Mouse (Mus musculus) limb, embryonic 13.5 days (tissue): ENCODE results near the gene Mylk. TPM values are rescaled to one million over a fixed set of nuclear protein-coding genes. Genes with fewer than 3 reads are reported as not detected.

ENCODE experiments used
- ATAC-seq: fragments of 200-750 bp; cut with Nextera tagmentation; 2 replicates; pipeline ENCODE4 v1.8.0; 2017; ENCODE audit warnings: low read depth, moderate number of reproducible peaks, moderate TSS enrichment; ENCODE audit not compliant: low FRiP score
- H3K27ac ChIP-seq: fragments of 300-500 bp; sonication (generic); 2 replicates; pipeline ENCODE4 v1.5.1; 2015; ENCODE audit warnings: inconsistent platforms, mild to moderate bottlenecking, moderate library complexity
- H3K27me3 ChIP-seq: fragments of 300-500 bp; sonication (generic); 2 replicates; pipeline ENCODE4 v1.6.1; 2015; ENCODE audit warnings: mild to moderate bottlenecking, inconsistent platforms
- H3K36me3 ChIP-seq: fragments of 300-500 bp; sonication (generic); 2 replicates; pipeline ENCODE4 v1.6.1; 2015; ENCODE audit warnings: inconsistent platforms, mild to moderate bottlenecking, moderate library complexity
- H3K4me1 ChIP-seq: fragments of 300-500 bp; sonication (generic); 2 replicates; pipeline ENCODE4 v1.6.1; 2015; ENCODE audit warnings: inconsistent platforms
- H3K4me2 ChIP-seq: fragments of 300-500 bp; sonication (generic); replicated peaks from 2 replicates; pipeline ENCODE4 v1.6.1; 2015; ENCODE audit warnings: inconsistent platforms, mild to moderate bottlenecking, moderate library complexity
- H3K4me3 ChIP-seq: fragments of 300-500 bp; sonication (generic); 2 replicates; pipeline ENCODE4 v1.5.1; 2015; ENCODE audit warnings: moderate library complexity, mild to moderate bottlenecking, inconsistent platforms
- H3K9ac ChIP-seq: fragments of 300-500 bp; sonication (generic); 2 replicates; pipeline ENCODE4 v1.6.1; 2015; ENCODE audit warnings: mild to moderate bottlenecking, inconsistent platforms
- H3K9me3 ChIP-seq: fragments of 300-500 bp; sonication (generic); 2 replicates; pipeline ENCODE4 v1.6.1; 2016; ENCODE audit warnings: inconsistent platforms
- WGBS: fragments of 180-500 bp; shearing (Covaris S2); methylation state at CpG from one replicate; pipeline ENCODE4 v1.1.7; 2015; 5-methylcytosine and 5-hydroxymethylcytosine counted together
- polyA plus RNA-seq: library from polyadenylated mRNA; unstranded; fragments of >200 nt; fragmentation: Nextera tagmentation; extraction: Ambion mirVana; gene quantifications from 2 replicates; pipeline ENCODE4 v1.2.1, GENCODE M21; 2015

The Mylk gene
- polyA plus RNA-seq, 1 experiment from 2014 or later: 9.3 TPM

- Histone ChIP-seq H3K4me1 (no peaks in the 10 kb centered on the region), H3K27me3 (peaks cover 6% of the 10 kb centered on the region), H3K9ac (no peak overlapping the region), H3K4me3 (no peak overlapping the region), H3K27ac (no peak overlapping the region), H3K9me3 (no peaks in the 10 kb centered on the region), H3K4me2 (no peak overlapping the region), H3K36me3 (no peaks in the 10 kb centered on the region)
- ATAC-seq: no peak
- 75% methylated on average over 3 of the region's 3 CpGs for WGBS
These were observed 68.6 kb downstream of the Mylk start for GRCm38 (mm10) chr16:34813570-34813969.

GRCm38 (mm10) chr16:34814612-34815011, 69.6 kb downstream of the Mylk start:
- ATAC-seq: no peak
- Histone ChIP-seq H3K27me3 (0 out of 2 replicates have a peak, but pooled peaks cover 4% of the 10 kb centered on the region), H3K9ac (no peak overlapping the region), H3K4me2 (no peak overlapping the region), H3K9me3 (no peaks in the 10 kb centered on the region), H3K36me3 (no peaks in the 10 kb centered on the region), H3K4me1 (no peaks in the 10 kb centered on the region), H3K4me3 (no peak overlapping the region), H3K27ac (no peak overlapping the region)
- 88% methylated on average over 7 of the region's 7 CpGs for WGBS

GRCm38 (mm10) chr16:34816548-34816947, 71.5 kb downstream of the Mylk start:
- no peaks in the 10 kb centered on the region for H3K9me3 ChIP-seq
- H3K4me2 ChIP-seq: no peak overlapping the region
- no peak overlapping the region for H3K4me3 ChIP-seq
- 0 out of 2 replicates have a peak, but pooled peaks cover 4% of the 10 kb centered on the region for H3K27me3 ChIP-seq
- no peaks in the 10 kb centered on the region for H3K4me1 ChIP-seq
- H3K27ac ChIP-seq: no peak overlapping the region
- 86% methylated on average over 7 of the region's 7 CpGs for WGBS
- H3K36me3 ChIP-seq: no peaks in the 10 kb centered on the region
- no peak overlapping the region for H3K9ac ChIP-seq
- no peak for ATAC-seq

GRCm38 (mm10) chr16:34825111-34825744, 80.2 kb downstream of the Mylk start:
- Histone ChIP-seq H3K27ac (no peak overlapping the region), H3K4me3 (no peak overlapping the region), H3K4me1 (peaks cover 11% of the 10 kb centered on the region), H3K9ac (no peak overlapping the region), H3K36me3 (no peaks in the 10 kb centered on the region), H3K9me3 (no peaks in the 10 kb centered on the region), H3K27me3 (0 out of 2 replicates have a peak, but pooled peaks cover 2% of the 10 kb centered on the region), H3K4me2 (no peak overlapping the region)
- WGBS: 50% methylated on average over 7 of the region's 7 CpGs
- no peak for ATAC-seq

- Histone ChIP-seq H3K27ac (peak overlapping the region; percentile 56; the same call in 1 of the 2 replicates), H3K9ac (no peak overlapping the region), H3K4me2 (no peak overlapping the region), H3K4me3 (no peak overlapping the region), H3K36me3 (no peaks in the 10 kb centered on the region), H3K4me1 (peaks cover 21% of the 10 kb centered on the region), H3K9me3 (no peaks in the 10 kb centered on the region), H3K27me3 (peaks cover 11% of the 10 kb centered on the region; the same call in 1 of the 2 replicates)
- peak; percentile 80; the same call in 1 of the 2 replicates for ATAC-seq
- WGBS: 31% methylated on average over 1 of the region's 1 CpGs
These were observed 89.5 kb downstream of the Mylk start for GRCm38 (mm10) chr16:34834477-34834876.

GRCm38 (mm10) chr16:34839004-34839703, 94.1 kb downstream of the Mylk start:
- WGBS: 55% methylated on average over 7 of the region's 7 CpGs
- Histone ChIP-seq H3K27ac (peak overlapping the region; percentile 48; the same call in 1 of the 2 replicates), H3K4me3 (no peak overlapping the region), H3K9me3 (no peaks in the 10 kb centered on the region; the same call in 1 of the 2 replicates), H3K4me1 (peaks cover 24% of the 10 kb centered on the region), H3K9ac (no peak overlapping the region), H3K36me3 (no peaks in the 10 kb centered on the region), H3K4me2 (no peak overlapping the region), H3K27me3 (peaks cover 11% of the 10 kb centered on the region; the same call in 1 of the 2 replicates)
- ATAC-seq: no peak

GRCm38 (mm10) chr16:34839704-34840331, 94.8 kb downstream of the Mylk start:
- Histone ChIP-seq H3K27me3 (peaks cover 11% of the 10 kb centered on the region; the same call in 1 of the 2 replicates), H3K4me1 (peaks cover 17% of the 10 kb centered on the region), H3K4me3 (no peak overlapping the region), H3K9me3 (no peaks in the 10 kb centered on the region; the same call in 1 of the 2 replicates), H3K9ac (no peak overlapping the region), H3K36me3 (no peaks in the 10 kb centered on the region), H3K27ac (peak overlapping the region; percentile 48; the same call in 1 of the 2 replicates), H3K4me2 (no peak overlapping the region)
- peak; percentile 75 for ATAC-seq
- 45% methylated on average over 7 of the region's 7 CpGs for WGBS

- peaks cover 15% of the 10 kb centered on the region for H3K4me1 ChIP-seq
- H3K9ac ChIP-seq: no peak overlapping the region
- WGBS: 89% methylated on average over 6 of the region's 6 CpGs
- no peak for ATAC-seq
- H3K36me3 ChIP-seq: no peaks in the 10 kb centered on the region
- no peak overlapping the region for H3K4me2 ChIP-seq
- no peaks in the 10 kb centered on the region; the same call in 1 of the 2 replicates for H3K9me3 ChIP-seq
- H3K27me3 ChIP-seq: peaks cover 9% of the 10 kb centered on the region; the same call in 1 of the 2 replicates
- H3K4me3 ChIP-seq: no peak overlapping the region
- no peak overlapping the region for H3K27ac ChIP-seq
These were observed 99.8 kb downstream of the Mylk start for GRCm38 (mm10) chr16:34844783-34845182.

GRCm38 (mm10) chr16:34847638-34848037, 102.6 kb downstream of the Mylk start:
- WGBS: 34% methylated on average over 3 of the region's 3 CpGs
- ATAC-seq: no peak
- Histone ChIP-seq H3K4me3 (no peak overlapping the region), H3K27me3 (peaks cover 25% of the 10 kb centered on the region), H3K4me1 (peaks cover 12% of the 10 kb centered on the region), H3K4me2 (no peak overlapping the region), H3K9ac (no peak overlapping the region), H3K27ac (no peak overlapping the region), H3K9me3 (no peaks in the 10 kb centered on the region), H3K36me3 (no peaks in the 10 kb centered on the region)

- Histone ChIP-seq H3K9me3 (no peaks in the 10 kb centered on the region), H3K4me3 (no peak overlapping the region), H3K9ac (no peak overlapping the region), H3K27me3 (peaks cover 61% of the 10 kb centered on the region), H3K36me3 (no peaks in the 10 kb centered on the region), H3K4me2 (no peak overlapping the region), H3K4me1 (peaks cover 24% of the 10 kb centered on the region), H3K27ac (no peak overlapping the region)
- 76% methylated on average over 7 of the region's 7 CpGs for WGBS
- ATAC-seq: no peak
These were observed 109.1 kb downstream of the Mylk start for GRCm38 (mm10) chr16:34854066-34854465.

- WGBS: 69% methylated on average over 6 of the region's 6 CpGs
These were observed 110.1 kb downstream of the Mylk start for GRCm38 (mm10) chr16:34855136-34855535.

GRCm38 (mm10) chr16:34855751-34856150, 110.7 kb downstream of the Mylk start:
- Histone ChIP-seq H3K4me2 (no peak overlapping the region), H3K4me3 (no peak overlapping the region), H3K36me3 (no peaks in the 10 kb centered on the region), H3K9me3 (no peaks in the 10 kb centered on the region), H3K27me3 (peaks cover 58% of the 10 kb centered on the region), H3K9ac (no peak overlapping the region), H3K27ac (0 out of 2 replicates have a peak overlapping the region, but pooled peaks have one; percentile 3), H3K4me1 (peaks cover 24% of the 10 kb centered on the region)
- 21% methylated on average over 2 of the region's 2 CpGs for WGBS
- ATAC-seq: peak; percentile 32; the same call in 1 of the 2 replicates

More at GRCm38 (mm10) chr16:34855136-34855535, 110.1 kb downstream of the Mylk start:
- H3K4me1 ChIP-seq: peaks cover 24% of the 10 kb centered on the region
- H3K27me3 ChIP-seq: peaks cover 59% of the 10 kb centered on the region
- no peak overlapping the region for H3K4me2 ChIP-seq
- ATAC-seq: peak; percentile 11; the same call in 1 of the 2 replicates
- H3K27ac ChIP-seq: no peak overlapping the region
- no peaks in the 10 kb centered on the region for H3K36me3 ChIP-seq
- H3K9ac ChIP-seq: no peak overlapping the region
- H3K4me3 ChIP-seq: no peak overlapping the region
- no peaks in the 10 kb centered on the region for H3K9me3 ChIP-seq
